Mouse (Mus musculus) heart, embryonic 16.5 days (tissue): Measurements from ENCODE around the gene Aff3. TPM values are rescaled to one million over a fixed set of nuclear protein-coding genes. Genes with fewer than 3 reads are reported as not detected.

Source experiments
- ATAC-seq: fragments of 200-750 bp; cut with Nextera tagmentation; replicated peaks from 2 replicates; pipeline ENCODE4 v1.8.0; 2017; ENCODE audit warnings: moderate number of reproducible peaks; ENCODE audit not compliant: insufficient read depth, low FRiP score; ENCODE audit errors: extremely low read depth
- H3K27ac ChIP-seq: fragments of 300-500 bp; sonication (generic); 2 replicates; pipeline ENCODE4 v1.5.1; 2014; ENCODE audit warnings: mild to moderate bottlenecking, low read length, control low read depth, moderate library complexity
- H3K27me3 ChIP-seq: fragments of 300-500 bp; sonication (generic); 2 replicates; pipeline ENCODE4 v1.6.1; 2014; ENCODE audit warnings: low read length, mixed read lengths; ENCODE audit not compliant: control insufficient read depth, insufficient read depth
- H3K36me3 ChIP-seq: fragments of 300-500 bp; sonication (generic); 2 replicates; pipeline ENCODE4 v1.6.1; 2014; ENCODE audit not compliant: control insufficient read depth, insufficient read depth
- H3K4me1 ChIP-seq: fragments of 300-500 bp; sonication (generic); 2 replicates; pipeline ENCODE4 v1.6.1; 2014; ENCODE audit warnings: low read length, mixed read lengths; ENCODE audit not compliant: control insufficient read depth, insufficient read depth
- H3K4me2 ChIP-seq: fragments of 300-500 bp; sonication (generic); 2 replicates; pipeline ENCODE4 v1.6.1; 2014; ENCODE audit warnings: low read depth, mild to moderate bottlenecking, control low read depth, low read length
- H3K4me3 ChIP-seq: fragments of 300-500 bp; sonication (generic); 2 replicates; pipeline ENCODE4 v1.5.1; 2014; ENCODE audit warnings: mild to moderate bottlenecking, control low read depth, low read length
- H3K9ac ChIP-seq: fragments of 300-500 bp; sonication (generic); 2 replicates; pipeline ENCODE4 v1.6.1; 2014; ENCODE audit warnings: low read length, control low read depth
- H3K9me3 ChIP-seq: fragments of 300-500 bp; sonication (generic); replicated peaks from 2 replicates; pipeline ENCODE4 v1.6.1; 2016; ENCODE audit warnings: low read length; ENCODE audit not compliant: control insufficient read depth
- WGBS: fragments of 180-500 bp; shearing (Covaris S2); extraction: QIAGEN DNeasy Blood & Tissue Kit; methylation state at CpG from one replicate; pipeline ENCODE4 v1.1.7; 2014; 5-methylcytosine and 5-hydroxymethylcytosine counted together
- polyA plus RNA-seq: library from polyadenylated mRNA; unstranded; fragments of >200 nt; fragmentation: Nextera tagmentation; extraction: Ambion mirVana; gene quantifications from 2 replicates; pipeline ENCODE4 v1.2.1, GENCODE M21; 2015

Gene Aff3
- polyA plus RNA-seq, 1 experiment from 2014 or later = 2.2 TPM

GRCm38 (mm10) chr1:38626739-38627661 lies 37.8 kb downstream of the Aff3 start:
- H3K27me3 ChIP-seq = peaks cover 29% of the 10 kb centered on the region
- H3K9me3 ChIP-seq = no peaks in the 10 kb centered on the region
- peaks cover 8% of the 10 kb centered on the region for H3K4me1 ChIP-seq
- H3K4me3 ChIP-seq = peak overlapping the region; percentile 82
- peak; percentile 81 for ATAC-seq
- H3K9ac ChIP-seq = peak overlapping the region; percentile 83
- H3K36me3 ChIP-seq = no peaks in the 10 kb centered on the region
- H3K4me2 ChIP-seq = peak overlapping the region; percentile 100
- peak overlapping the region; percentile 29 for H3K27ac ChIP-seq
- 2% methylated on average over 76 of the region's 133 CpGs for WGBS

GRCm38 (mm10) chr1:38626388-38626738 lies 38.4 kb downstream of the Aff3 start:
- Histone ChIP-seq H3K27ac (no peak overlapping the region), H3K4me1 (peaks cover 8% of the 10 kb centered on the region), H3K4me3 (peak overlapping the region; percentile 82), H3K9me3 (no peaks in the 10 kb centered on the region), H3K27me3 (peaks cover 26% of the 10 kb centered on the region; the same call in 1 of the 2 replicates), H3K9ac (peak overlapping the region; percentile 83), H3K4me2 (peak overlapping the region; percentile 100), H3K36me3 (no peaks in the 10 kb centered on the region)
- ATAC-seq = no peak; the same call in 1 of the 2 replicates
- WGBS = 5% methylated on average over 10 of the region's 10 CpGs

GRCm38 (mm10) chr1:38621840-38622239 lies 42.9 kb downstream of the Aff3 start:
- H3K9ac ChIP-seq = no peak overlapping the region
- ATAC-seq = no peak
- no peak overlapping the region for H3K4me3 ChIP-seq
- no peak overlapping the region for H3K4me2 ChIP-seq
- H3K36me3 ChIP-seq = no peaks in the 10 kb centered on the region
- H3K9me3 ChIP-seq = no peaks in the 10 kb centered on the region
- H3K27me3 ChIP-seq = peaks cover 9% of the 10 kb centered on the region; the same call in 1 of the 2 replicates
- H3K27ac ChIP-seq = no peak overlapping the region
- 56% methylated on average over 4 of the region's 4 CpGs for WGBS
- peaks cover 9% of the 10 kb centered on the region for H3K4me1 ChIP-seq

- WGBS = 58% methylated on average over 6 of the region's 6 CpGs
- H3K9ac ChIP-seq = no peak overlapping the region
- H3K27ac ChIP-seq = no peak overlapping the region
- ATAC-seq = no peak
- H3K4me2 ChIP-seq = no peak overlapping the region
- no peak overlapping the region for H3K4me3 ChIP-seq
- H3K27me3 ChIP-seq = no peaks in the 10 kb centered on the region
- peaks cover 3% of the 10 kb centered on the region; the same call in 1 of the 2 replicates for H3K4me1 ChIP-seq
- H3K9me3 ChIP-seq = no peaks in the 10 kb centered on the region
- no peaks in the 10 kb centered on the region for H3K36me3 ChIP-seq
Measured at GRCm38 (mm10) chr1:38620401-38620800, 44.4 kb downstream of the Aff3 start.

- H3K4me2 ChIP-seq = no peak overlapping the region
- H3K9me3 ChIP-seq = no peaks in the 10 kb centered on the region
- peaks cover under 1% of the 10 kb centered on the region; the same call in 1 of the 2 replicates for H3K4me1 ChIP-seq
- no peak overlapping the region for H3K27ac ChIP-seq
- H3K9ac ChIP-seq = no peak overlapping the region
- no peaks in the 10 kb centered on the region for H3K36me3 ChIP-seq
- 60% methylated on average over 4 of the region's 4 CpGs for whole genome bisulfite sequencing
- ATAC-seq = no peak
- H3K27me3 ChIP-seq = no peaks in the 10 kb centered on the region
- H3K4me3 ChIP-seq = no peak overlapping the region
Measured at GRCm38 (mm10) chr1:38606741-38607140, 58.0 kb downstream of the Aff3 start.

GRCm38 (mm10) chr1:38605426-38605825 lies 59.3 kb downstream of the Aff3 start:
- Histone ChIP-seq H3K9ac (no peak overlapping the region), H3K9me3 (no peaks in the 10 kb centered on the region), H3K27me3 (no peaks in the 10 kb centered on the region), H3K4me1 (peaks cover 5% of the 10 kb centered on the region; the same call in 1 of the 2 replicates), H3K36me3 (no peaks in the 10 kb centered on the region), H3K27ac (no peak overlapping the region), H3K4me3 (no peak overlapping the region), H3K4me2 (no peak overlapping the region)
- WGBS = 85% methylated on average over 4 of the region's 4 CpGs
- ATAC-seq = 0 out of 2 replicates have a peak, but pooled peaks have one; percentile 6

- H3K4me1 ChIP-seq = peaks cover 5% of the 10 kb centered on the region; the same call in 1 of the 2 replicates
- no peak overlapping the region for H3K9ac ChIP-seq
- H3K4me3 ChIP-seq = no peak overlapping the region
- ATAC-seq = no peak
- WGBS = 67% methylated on average over 7 of the region's 7 CpGs
- no peak overlapping the region for H3K4me2 ChIP-seq
- no peaks in the 10 kb centered on the region for H3K36me3 ChIP-seq
- no peak overlapping the region for H3K27ac ChIP-seq
- no peaks in the 10 kb centered on the region for H3K27me3 ChIP-seq
- H3K9me3 ChIP-seq = no peaks in the 10 kb centered on the region
Measured at GRCm38 (mm10) chr1:38604611-38605010, 60.1 kb downstream of the Aff3 start.

GRCm38 (mm10) chr1:38601802-38602508 lies 62.8 kb downstream of the Aff3 start:
- no peaks in the 10 kb centered on the region for H3K36me3 ChIP-seq
- peak; percentile 50 for ATAC-seq
- no peak overlapping the region; the same call in 1 of the 2 replicates for H3K27ac ChIP-seq
- no peak overlapping the region for H3K9ac ChIP-seq
- H3K27me3 ChIP-seq = no peaks in the 10 kb centered on the region
- no peak overlapping the region for H3K4me3 ChIP-seq
- 61% methylated on average over 11 of the region's 11 CpGs for WGBS
- no peaks in the 10 kb centered on the region for H3K9me3 ChIP-seq
- no peak overlapping the region for H3K4me2 ChIP-seq
- peaks cover 5% of the 10 kb centered on the region; the same call in 1 of the 2 replicates for H3K4me1 ChIP-seq

GRCm38 (mm10) chr1:38595311-38595710 lies 69.4 kb downstream of the Aff3 start:
- H3K27ac ChIP-seq = no peak overlapping the region
- H3K36me3 ChIP-seq = no peaks in the 10 kb centered on the region
- no peak overlapping the region for H3K4me2 ChIP-seq
- 45% methylated on average over 3 of the region's 3 CpGs for WGBS
- H3K4me1 ChIP-seq = no peaks in the 10 kb centered on the region
- H3K4me3 ChIP-seq = no peak overlapping the region
- no peaks in the 10 kb centered on the region for H3K27me3 ChIP-seq
- H3K9ac ChIP-seq = no peak overlapping the region
- no peak for ATAC-seq
- H3K9me3 ChIP-seq = no peaks in the 10 kb centered on the region
